Mouse (Mus musculus) right cerebral cortex, postnatal 4 days (tissue): ENCODE data around the gene Yaf2.
A peak's percentile ranks its signal among the peaks of the same experiment; 100 is the strongest.
"Not testable (repeated sequence)": the region's sequence is repeated elsewhere in the genome, so short reads cannot be mapped to it uniquely, and the experiment has no call there.

ENCODE experiments used
- DNase-seq: peaks from one replicate; pipeline ENCODE4 v3.0.0-alpha.2; 2022

Yaf2 gene

GRCm38 (mm10) chr15:93336925-93337761, at the start of gene Yaf2:
Gene Yaf2, minus strand, starts transcription at chr15:93336935.
- DNase-seq = peak; percentile 81

- no peak for DNase-seq
These were observed 44.6 kb upstream of the Yaf2 start for GRCm38 (mm10) chr15:93381337-93381736.

DNA sequence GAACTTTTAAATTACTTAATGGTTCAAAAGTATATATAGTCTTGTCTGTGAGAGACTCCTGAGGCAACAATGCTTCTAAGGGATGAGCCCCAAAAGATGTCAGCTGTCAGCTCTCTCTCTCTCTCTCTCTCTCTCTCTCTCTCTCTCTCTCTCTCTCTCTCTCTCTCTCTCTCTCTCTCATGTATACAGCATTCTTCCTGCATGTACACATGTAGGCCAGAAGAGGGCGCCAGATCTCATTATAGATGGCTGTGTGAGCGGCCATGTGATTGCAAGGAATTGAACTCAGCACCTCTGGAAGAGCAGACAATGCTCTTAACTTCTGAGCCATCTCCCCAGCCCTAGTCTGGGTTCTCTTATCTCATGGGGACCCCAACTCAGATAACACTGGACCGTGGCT, 42.4 kb upstream of the Yaf2 start:
- no peak for DNase-seq

DNA sequence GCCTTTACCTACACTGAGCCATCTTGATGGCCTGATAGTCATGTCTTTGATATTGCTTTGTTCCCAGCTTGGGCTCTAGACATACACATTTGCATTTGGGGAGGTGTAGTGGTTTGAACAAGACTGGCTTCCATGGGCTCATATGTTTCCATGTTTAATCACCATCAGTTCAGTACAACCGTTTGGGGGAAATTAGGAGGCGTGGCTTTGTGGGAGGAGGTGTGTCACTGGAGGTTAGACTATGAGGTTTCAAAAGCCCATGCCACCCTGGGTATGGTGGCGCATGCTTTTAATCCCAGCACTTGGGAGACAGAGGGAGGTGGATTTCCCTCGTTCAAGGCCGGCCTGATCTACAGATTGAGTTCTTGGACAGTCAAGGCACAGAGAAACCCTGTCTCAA, 39.0 kb upstream of the Yaf2 start:
- DNase-seq = no peak

- not testable (repeated sequence) for DNase-seq
These were observed 35.9 kb upstream of the Yaf2 start for GRCm38 (mm10) chr15:93372525-93373119.

- DNase-seq = no peak
These were observed 35.1 kb upstream of the Yaf2 start for GRCm38 (mm10) chr15:93371838-93372237.

DNA sequence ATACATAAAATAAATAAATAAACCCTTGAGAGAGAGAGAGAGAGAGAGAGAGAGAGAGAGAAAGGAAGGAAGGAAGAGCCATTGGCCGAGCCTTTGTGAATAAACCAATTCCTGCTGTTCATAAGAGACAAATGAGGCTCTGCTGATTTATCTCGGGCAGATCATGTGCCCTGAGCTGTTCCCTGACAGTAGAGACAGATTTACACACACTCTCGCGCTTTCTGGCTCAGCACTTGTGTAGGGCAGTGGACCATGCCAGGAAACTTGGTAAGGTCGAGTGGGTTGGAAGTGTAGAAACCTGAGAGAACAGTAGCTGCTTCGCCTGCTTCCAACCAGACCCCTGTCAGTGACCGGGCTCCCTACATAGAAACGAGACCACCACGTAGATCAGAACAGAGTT, 31.8 kb upstream of the Yaf2 start:
- no peak for DNase-seq

DNA sequence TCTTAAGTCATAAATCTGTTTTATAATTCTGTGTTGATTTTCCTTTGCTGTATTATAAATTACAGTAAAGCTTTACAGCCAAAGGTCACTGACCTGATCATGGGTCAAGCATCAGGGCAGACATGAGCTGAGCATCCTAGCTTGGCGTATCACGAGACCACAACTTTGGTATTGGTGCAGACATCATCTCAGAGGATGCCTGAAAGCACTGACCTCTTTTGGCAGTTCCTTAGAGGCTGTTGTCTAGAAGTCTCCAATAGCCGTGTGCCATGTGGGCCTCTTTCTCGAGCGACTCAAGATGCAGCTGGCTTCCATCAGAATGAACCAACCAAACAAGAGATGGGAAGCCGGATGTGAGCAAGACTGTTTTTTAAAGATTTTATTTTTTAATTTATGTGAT, 28.8 kb upstream of the Yaf2 start:
- DNase-seq = no peak

DNA sequence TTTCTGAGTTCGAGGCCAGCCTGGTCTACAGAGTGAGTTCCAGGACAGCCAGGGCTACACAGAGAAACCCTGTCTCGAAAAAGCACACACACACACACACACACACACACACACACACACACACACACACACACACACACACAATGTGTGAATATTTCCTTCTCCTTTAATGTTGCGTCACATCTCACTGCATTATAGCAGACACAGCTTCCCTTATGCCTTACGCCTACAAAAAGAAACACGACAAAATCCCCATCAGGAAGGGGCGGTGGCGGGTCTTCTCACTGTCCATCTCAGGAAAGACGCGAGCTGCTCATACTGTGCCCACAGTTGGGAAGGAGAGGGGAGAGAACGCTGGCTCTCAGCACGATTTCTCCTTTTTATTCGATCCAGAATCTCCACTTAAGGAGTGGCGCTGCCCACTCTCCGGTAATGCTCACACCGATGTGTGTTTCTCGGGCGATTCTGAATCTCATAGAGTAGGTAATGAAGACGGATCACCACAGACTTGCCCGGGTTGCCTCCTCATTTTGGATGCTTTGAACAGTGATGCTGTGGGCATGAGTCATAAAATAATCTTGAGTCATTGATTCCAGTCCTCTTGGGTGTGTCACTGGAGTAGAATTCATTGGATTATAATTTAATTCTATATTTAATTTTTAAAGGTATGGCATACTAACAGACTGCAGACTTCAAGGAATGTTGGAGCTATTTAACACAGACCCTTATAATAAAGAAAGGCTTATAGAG, 21.8 kb upstream of the Yaf2 start:
- no peak for DNase-seq

DNA sequence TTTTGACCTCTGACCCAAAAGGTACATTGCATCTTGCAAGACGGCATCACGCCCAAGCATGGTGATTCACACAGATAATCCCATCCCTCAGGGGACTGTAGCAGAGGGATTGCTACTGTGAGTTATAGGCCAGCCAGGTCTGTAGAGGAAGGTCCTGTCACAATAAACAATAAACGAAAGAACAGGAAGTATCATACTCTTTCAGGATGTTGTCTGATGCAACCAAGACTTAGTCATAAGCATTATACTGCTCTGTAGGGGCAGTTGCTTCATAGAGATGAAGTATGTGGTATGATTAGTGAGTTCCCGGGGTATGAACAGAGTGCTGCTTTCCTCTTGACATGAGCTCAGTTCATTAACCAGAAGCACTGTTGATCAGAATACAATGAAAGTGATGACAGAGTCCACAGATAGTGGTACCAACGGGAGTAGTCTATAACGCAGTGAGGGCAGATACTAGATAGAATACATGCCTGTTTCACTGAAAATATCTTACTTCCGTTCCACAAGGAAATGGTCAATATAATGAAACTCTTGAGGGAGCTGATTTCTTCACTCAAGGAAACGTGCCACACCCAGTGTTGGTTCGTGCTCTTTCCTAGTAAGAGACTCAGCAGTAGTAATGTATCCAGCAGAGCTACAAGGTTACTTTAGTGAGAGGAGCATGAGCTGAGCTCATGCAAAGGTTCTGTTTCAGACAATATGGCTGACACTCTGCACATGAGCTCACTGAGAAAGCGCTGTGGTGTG, 4.1 kb upstream of the Yaf2 start:
- no peak for DNase-seq

GRCm38 (mm10) chr15:93336658-93336924, 144 bp downstream of the Yaf2 start:
- no peak for DNase-seq

DNA sequence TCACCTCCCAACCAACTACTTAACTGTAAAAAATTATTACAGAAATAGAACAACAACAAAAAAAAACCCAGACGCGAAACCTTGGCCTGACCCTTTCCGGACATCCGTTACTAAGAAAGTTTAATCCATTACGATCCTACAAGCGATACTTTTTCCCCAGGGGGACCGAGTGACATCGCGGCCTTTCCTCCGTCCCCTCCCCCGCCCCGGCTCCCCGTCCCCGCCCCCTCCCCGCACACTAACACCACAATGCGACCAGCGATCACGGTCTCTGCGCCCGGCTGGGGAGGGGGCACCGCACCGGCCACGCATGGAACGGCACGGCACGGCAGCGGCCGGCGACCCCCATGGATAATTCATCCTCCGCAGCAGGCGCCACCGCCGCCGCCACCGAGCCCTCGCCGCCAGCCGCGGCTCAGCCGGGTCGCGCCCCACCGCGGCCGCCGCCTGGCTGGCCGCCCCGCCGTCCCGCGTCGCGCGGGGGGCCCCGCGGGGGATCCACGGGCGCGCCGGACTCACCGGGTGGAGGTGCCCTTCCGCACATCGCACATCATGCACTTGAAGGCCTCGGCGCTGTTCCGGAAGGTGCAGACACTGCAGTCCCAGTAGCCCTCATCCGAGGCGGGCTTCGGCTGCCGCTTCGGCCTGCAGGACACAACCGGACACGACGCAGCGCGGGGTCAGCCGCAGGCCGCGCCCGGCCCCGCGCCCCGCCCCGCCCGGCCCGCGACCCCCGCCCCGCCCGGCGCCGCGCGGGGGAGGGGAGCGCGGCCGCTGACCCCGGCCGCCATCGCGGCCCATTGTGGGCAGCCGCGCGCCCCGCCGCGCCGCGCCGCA, 696 bp downstream of the Yaf2 start:
- DNase-seq = peak; percentile 42

- DNase-seq = no peak
These were observed 5.5 kb downstream of the Yaf2 start for GRCm38 (mm10) chr15:93331256-93331655.

GRCm38 (mm10) chr15:93327235-93327634, 9.5 kb downstream of the Yaf2 start:
- DNase-seq = no peak

- no peak for DNase-seq
These were observed 10.1 kb downstream of the Yaf2 start for GRCm38 (mm10) chr15:93326651-93327050.

GRCm38 (mm10) chr15:93325360-93325759, 11.4 kb downstream of the Yaf2 start:
- DNase-seq = no peak

DNA sequence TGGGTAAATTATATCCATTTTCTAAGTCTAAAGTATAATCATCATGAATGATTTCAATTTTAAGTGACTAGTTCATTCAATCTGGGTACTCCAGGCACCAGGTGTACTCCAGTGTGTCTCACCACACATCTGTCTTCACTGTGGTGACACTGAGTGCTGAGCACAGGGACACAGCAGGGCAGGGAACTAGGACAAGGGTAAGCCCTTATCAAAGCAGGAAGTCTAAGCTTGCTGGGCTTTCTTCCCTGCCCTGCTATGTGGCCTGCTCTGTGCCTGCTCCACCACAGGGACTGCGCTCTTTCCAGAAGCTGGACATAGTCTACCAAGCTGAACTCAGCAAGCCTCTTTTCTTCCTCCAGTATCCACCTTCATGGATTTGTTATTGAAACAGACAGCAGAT, 18.0 kb downstream of the Yaf2 start:
- DNase-seq = no peak

GRCm38 (mm10) chr15:93310304-93310703, 26.4 kb downstream of the Yaf2 start:
- DNase-seq = not testable (repeated sequence)

- no peak for DNase-seq
These were observed 38.5 kb downstream of the Yaf2 start for GRCm38 (mm10) chr15:93298197-93298596.

DNA sequence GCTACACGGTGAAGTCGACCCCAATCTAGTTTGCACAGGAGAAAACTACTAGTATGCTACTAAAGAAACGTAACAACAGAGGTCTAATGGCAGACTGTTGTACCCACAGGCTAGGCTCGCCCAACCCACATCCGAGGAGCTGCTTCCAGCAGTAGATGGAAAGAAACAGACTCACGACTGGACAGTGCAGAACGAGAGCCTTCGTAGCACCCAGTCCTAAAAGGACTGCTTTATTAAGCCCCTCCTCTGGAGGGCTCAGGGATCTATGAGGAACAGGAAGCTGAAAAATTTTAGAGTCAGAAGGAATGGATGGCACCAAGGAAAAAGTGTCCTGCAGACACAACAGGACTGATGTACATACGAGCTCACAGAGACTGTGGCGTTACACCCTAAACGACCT, 42.3 kb downstream of the Yaf2 start:
- no peak for DNase-seq

GRCm38 (mm10) chr15:93288321-93288720, 48.4 kb downstream of the Yaf2 start:
- no peak for DNase-seq

GRCm38 (mm10) chr15:93287628-93288027, 49.1 kb downstream of the Yaf2 start:
- DNase-seq = no peak
